Mouse (Mus musculus) heart, adult 11 months (tissue): ENCODE results near the gene Nhlh1.

ENCODE experiments used
- DNase-seq: peaks from one replicate; pipeline ENCODE4 v3.0.0; 2022

Gene Nhlh1

GRCm38 (mm10) chr1:172052766-172053279, 4.5 kb downstream of the Nhlh1 start:
- peak; percentile 55 for DNase-seq

- no peak for DNase-seq
Observed at GRCm38 (mm10) chr1:172049131-172049782, 8.1 kb downstream of the Nhlh1 start.

GRCm38 (mm10) chr1:172048241-172048734, 9.1 kb downstream of the Nhlh1 start:
- no peak for DNase-seq

GRCm38 (mm10) chr1:172046938-172047337, 10.4 kb downstream of the Nhlh1 start:
- DNase-seq, result peak; percentile 95

GRCm38 (mm10) chr1:172046410-172046809, 11.0 kb downstream of the Nhlh1 start:
- no peak for DNase-seq

GRCm38 (mm10) chr1:172029914-172030313, 27.5 kb downstream of the Nhlh1 start:
- peak; percentile 94 for DNase-seq

GRCm38 (mm10) chr1:172028394-172029275, 28.7 kb downstream of the Nhlh1 start, which contains the start of gene Vangl2:
Vangl2 (minus strand) TSS chr1:172028444.
- DNase-seq, result no peak

- no peak for DNase-seq
Observed at GRCm38 (mm10) chr1:172027809-172028102, 29.6 kb downstream of the Nhlh1 start.

- peak; percentile 98 for DNase-seq
Observed at GRCm38 (mm10) chr1:172027010-172027808, 30.2 kb downstream of the Nhlh1 start.

GRCm38 (mm10) chr1:172026201-172026901, 31.0 kb downstream of the Nhlh1 start:
- DNase-seq, result peak; percentile 92

GRCm38 (mm10) chr1:172025201-172025904, 32.0 kb downstream of the Nhlh1 start:
- DNase-seq, result peak; percentile 87

GRCm38 (mm10) chr1:172024140-172024895, 33.1 kb downstream of the Nhlh1 start:
- DNase-seq, result peak; percentile 83

GRCm38 (mm10) chr1:172019863-172020521, 37.4 kb downstream of the Nhlh1 start:
- DNase-seq, result peak; percentile 84

- DNase-seq, result peak; percentile 83
Observed at GRCm38 (mm10) chr1:172019339-172019738, 38.0 kb downstream of the Nhlh1 start.

- DNase-seq, result peak; percentile 71
Observed at GRCm38 (mm10) chr1:172018336-172019311, 38.7 kb downstream of the Nhlh1 start.

GRCm38 (mm10) chr1:172017517-172018070, 39.8 kb downstream of the Nhlh1 start:
- no peak for DNase-seq

- DNase-seq, result peak; percentile 60
Observed at GRCm38 (mm10) chr1:172016660-172017516, 40.5 kb downstream of the Nhlh1 start.

GRCm38 (mm10) chr1:172016031-172016430, 41.3 kb downstream of the Nhlh1 start:
- peak; percentile 83 for DNase-seq
